Mouse (Mus musculus) layer of hippocampus, adult 9-11 months (tissue): ENCODE results near the gene Pde4c.

ENCODE experiments used
- DNase-seq: peaks from one replicate; pipeline ENCODE4 v3.0.0; 2022

The Pde4c gene

DNA sequence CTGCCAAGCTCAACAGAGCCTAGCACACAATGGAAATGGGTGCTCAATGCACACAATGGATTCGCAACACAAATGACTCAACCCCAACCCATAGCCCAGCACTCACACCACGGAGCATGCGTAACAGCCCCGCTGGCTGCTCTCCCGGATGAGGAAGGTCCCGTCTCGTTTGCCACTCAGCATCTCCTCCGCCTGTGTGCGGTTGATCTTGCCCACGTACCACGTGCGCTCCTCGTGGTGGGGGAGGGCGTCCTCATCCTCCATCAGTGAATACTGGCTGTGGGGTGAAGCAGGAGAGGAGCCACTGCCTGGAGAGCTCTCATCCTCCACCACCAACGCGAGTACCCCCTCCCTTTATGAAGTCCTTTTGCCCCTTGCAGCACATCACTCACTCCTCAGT is 45.4 kb downstream of the Pde4c start:
- peak; percentile 81 for DNase-seq

DNA sequence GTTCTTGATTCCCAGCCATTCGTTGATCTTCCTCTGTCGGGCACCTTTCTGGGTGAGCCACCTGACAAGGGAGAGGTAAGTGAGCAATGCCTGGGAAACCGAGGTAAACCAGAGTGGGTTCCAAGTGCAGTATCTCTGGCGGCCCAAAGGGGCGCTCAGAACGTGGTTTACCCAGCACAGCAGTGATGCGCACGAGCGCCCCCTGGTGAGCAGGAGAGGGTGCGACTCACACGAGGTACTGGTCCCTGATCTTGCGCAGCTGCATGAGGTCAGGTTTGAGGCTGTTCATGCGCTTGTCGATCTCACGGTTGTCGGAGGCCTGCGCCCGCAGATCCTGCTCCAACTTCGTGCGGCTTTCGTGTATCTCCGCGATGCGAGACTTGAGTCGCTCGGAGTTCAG is 45.8 kb downstream of the Pde4c start:
- peak; percentile 92 for DNase-seq

DNA sequence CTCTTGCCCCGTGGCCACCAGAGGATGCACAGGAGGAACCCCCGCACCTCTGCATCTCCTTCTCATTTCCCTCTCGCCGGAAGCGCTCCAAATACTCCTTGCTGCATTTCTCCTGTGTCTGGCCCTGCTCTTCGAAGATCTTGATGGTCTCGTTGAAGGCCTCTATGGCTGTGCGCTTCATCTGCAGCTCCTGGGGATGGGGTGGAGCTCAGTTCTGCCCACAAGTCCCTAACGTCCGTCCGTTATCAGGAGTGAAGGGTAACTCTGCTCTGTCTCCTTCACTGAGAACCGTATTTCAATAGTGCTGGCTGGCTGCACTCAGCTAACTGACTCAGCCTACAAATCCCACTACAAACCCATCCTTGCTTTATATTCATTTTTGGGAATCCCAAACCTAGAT is 46.3 kb downstream of the Pde4c start:
- no peak for DNase-seq

DNA sequence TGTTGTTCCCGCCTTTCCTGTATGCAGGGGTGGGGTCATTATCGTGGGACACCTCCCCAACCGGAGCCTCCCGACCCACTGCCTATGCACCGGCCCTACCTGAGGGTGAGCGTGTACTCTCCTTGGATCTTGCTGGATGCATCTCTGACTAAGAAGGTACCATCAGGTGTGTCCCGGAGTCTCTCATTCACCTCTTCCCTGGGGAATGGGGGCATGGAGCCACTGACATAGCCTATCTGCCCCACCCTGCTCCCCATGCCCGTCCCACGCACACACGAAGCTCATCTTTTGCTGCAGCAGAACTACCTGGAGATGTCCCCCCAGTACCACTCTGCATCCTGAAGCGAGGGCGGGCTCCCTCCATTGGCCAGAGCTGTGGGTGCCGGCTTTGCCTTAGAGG is 47.2 kb downstream of the Pde4c start:
- no peak for DNase-seq

DNA sequence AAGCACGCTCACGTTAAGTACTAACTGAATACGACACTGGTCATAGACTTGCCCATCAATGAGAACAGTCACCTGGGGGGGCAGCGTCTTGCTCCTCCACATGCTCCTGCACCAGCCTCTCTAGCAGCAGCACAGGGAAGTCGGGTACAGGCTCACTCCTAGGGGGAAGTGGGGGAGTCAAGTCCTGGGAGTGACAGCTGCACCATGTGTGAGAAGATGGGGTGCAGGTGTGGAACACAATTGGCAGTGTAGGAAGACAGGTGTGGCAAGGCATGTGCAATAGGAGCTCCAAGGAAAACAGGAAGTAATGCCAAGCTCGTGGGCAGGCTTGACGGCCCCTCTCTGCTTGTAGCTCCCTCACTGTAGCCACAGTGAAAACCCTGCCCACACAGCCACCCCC is 47.7 kb downstream of the Pde4c start:
- no peak for DNase-seq

DNA sequence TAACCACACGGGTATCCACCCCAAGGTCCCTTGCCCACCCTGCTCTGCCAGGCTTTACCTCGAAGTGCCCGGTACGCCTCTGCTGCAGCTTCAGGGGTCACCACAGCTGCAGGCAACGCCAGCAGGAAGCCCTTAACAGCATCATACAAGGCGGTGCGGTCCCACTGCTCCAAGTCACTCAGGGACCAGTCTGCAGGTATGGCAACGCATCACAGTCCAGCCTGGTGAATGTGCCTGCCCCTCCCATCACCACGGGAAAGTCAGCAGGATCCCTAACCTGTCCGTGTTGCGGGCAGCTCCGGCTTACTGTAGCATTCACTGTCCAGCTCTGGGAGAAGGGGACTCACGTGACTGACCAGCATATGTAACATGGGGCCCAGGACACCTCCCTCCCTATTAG is 48.6 kb downstream of the Pde4c start:
- DNase-seq: no peak

DNA sequence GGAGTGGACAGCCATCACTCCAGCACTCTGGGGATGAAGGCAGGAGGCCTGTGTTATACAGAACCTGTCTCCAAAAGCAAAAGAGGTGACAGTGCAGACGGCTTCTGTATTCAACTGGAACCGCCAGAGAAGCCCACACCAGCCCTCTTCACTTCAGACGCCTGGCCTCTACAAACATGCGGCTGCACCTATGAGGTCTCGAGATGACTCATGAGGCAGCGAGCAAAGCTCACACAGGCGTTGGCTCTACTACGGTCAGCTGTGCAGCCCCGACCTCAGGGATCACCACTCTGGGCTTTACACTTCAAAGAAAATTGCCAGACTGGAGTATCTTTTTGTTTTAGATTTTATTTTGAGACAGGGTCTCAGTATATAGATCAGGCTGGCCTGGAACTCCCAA is 49.4 kb downstream of the Pde4c start:
- DNase-seq: no peak

DNA sequence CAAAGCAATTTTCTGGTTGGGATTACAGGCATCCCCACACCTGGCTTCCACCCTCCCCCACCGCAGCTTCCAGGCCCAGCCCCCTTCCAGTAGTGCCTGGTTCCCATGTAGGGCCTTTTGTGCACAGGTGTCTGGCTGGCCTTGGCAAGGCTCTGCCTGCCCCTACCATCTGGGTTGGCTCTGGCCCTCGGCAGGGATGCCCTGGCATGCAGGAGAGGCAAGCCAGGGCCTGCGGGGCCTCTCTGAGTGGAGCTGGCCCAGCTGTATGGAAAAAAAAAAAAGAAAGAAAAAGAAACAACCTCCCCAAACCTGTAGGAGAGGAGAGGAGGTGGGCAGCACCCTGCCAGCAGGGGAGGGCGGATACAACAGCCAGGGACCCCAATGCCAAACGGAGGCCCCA is 49.9 kb downstream of the Pde4c start:
- DNase-seq: no peak

DNA sequence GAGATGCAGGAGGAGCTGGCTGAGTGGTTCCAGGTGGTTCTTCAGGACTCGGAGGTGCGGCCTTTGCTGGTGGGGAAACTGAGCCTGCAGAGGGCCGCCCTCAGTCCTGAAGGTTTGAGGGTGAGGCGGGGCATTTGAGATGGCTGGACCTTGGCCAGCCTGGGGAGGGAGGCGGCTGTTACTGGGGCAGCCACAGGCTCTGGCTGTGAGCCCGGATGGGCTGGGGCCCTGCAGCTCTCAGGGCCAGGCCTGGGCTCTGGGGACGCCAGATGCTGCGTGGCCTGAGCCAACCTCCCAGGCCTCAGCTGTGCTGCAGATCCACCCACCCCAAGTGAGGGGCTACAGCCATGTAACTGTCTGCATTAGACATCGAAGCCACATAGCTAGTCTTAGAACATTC is 50.3 kb downstream of the Pde4c start:
- DNase-seq: peak; percentile 86

DNA sequence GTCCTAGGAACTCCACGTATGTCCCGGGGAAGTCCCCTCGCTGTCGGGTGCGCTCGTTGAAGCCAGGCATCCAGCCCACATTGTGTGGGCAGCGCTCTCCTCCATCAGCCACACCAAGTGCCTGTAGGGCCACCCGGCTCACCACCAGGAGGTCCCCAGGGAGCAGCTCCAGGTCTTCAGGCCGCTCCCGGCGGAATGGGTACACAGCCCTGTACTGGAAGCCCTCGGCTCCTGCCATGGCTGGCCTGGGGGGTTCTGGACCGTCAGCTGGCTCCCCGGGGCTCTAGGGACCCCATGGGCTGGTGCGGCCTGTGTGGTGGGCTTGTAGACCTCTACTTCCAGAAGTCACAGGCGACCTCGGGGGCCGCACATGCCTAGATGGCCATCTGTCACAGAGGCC is 51.2 kb downstream of the Pde4c start:
- no peak for DNase-seq

DNA sequence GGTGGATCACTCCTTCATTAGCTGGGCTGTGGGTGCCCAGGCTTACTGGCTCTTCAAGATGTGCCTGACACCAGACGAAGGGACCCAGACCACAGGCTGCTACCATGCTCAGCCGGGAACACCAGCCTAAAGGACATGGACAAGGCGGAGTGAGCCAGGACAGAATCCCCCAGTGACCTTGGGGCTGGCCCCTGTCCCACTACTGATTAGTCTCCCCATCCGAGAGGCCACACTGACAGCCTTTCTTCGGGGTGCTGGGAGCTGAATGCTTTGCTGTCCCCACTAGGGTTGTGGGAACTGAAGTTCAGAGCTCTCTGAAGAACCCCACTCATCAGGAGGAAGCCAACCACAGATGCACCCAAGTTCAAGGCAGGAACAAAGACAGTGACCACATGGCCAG is 51.7 kb downstream of the Pde4c start:
- DNase-seq: no peak

DNA sequence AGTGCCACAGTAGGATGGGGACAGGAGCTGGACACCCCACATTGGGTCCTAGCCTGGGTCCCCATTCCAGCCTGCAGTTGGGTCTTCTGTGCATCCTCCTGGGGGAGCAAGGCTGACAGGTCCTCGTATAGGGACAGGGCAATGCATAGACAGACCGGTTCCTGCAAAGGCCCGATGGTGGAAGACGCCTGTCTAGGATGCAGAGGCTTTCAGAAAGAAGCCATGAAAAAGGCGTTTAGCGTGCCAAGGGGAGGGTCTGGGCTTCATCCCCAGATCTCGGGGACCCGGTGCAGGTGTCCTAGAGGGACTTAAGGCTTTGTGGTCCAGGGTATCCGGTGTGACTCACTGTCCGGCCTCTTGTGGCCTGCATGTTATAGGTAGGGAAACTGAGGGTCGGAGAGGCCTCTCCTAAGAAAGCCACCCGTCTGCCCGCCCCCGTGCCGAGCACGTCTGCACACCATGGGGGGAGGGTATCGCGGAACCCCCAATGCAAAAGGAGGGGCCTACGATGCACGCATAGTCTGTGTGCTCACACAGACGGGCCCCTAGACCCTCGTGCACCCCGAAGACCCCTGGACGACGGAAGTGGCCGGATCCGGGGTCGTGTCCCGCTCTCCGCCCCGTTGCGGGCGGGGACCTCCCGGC is 52.5 kb downstream of the Pde4c start:
- no peak for DNase-seq

DNA sequence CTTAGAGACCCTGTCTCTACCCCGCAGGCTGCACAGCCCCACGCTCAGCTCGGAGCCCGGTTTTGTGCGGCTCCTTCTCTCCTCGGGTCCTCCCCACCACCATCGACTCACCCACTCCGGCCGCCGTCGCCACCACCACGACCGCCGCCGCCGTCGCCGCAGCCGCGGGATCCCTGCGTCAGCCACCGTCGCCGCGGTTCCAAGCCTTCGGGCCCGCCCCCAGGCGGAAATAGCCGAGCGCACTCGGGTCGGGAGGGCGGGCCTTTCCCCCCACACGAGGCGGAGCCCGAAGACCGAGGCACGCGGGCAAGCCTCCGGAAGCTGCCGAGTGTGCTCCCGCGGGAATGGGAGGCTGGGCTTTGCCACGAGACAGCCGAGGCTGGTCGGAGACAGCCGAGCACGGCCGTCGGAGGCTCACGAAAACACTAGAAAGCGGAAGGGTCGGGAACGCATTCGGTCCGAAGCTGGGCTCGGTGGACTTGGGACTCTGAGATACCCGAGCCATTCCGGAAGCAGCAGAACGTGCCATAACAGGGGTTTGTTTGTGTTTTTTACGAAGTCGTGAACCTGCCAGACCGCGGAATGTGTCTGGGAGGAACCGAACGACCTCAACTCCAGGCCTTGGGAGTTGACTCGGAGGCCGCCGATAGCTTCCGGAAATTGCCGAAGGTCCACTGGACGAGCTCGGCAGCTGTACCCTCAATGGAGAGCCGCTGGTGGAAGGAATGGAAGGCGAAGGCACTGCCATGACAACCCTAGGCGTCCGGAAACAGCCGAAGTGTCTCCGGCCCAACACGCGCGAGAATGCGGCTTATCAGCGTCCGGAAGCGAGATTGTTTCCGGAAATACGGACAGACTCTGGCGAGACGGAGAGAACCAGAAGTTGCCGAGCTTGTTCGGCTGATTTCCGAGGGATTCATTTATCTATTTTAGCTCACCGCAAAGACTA is 53.2 kb downstream of the Pde4c start, which contains the start of gene Pik3r2:
TSS of gene Pik3r2 (minus strand) at position 218 of the 949 bp plus-strand sequence.
- DNase-seq: peak; percentile 97

DNA sequence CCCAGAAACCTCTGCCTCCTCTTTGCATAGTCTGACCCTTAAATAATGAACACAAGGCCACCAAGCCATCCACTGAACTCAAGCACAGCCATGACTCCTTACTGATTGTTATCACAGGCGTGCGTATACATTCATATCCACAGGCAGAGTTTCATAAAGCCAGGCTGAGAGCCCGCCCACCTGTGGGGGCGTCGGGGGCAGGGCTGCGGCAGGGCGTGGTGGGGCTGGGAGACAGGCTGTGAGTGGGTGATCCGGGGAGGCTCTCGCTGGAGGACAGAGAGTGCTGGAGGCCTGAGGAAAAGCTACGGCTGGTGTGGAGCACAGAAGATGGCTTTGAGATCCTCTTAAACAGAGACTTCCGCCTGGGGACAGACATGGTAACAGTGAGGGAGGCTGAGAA is 56.6 kb downstream of the Pde4c start:
- DNase-seq: no peak

DNA sequence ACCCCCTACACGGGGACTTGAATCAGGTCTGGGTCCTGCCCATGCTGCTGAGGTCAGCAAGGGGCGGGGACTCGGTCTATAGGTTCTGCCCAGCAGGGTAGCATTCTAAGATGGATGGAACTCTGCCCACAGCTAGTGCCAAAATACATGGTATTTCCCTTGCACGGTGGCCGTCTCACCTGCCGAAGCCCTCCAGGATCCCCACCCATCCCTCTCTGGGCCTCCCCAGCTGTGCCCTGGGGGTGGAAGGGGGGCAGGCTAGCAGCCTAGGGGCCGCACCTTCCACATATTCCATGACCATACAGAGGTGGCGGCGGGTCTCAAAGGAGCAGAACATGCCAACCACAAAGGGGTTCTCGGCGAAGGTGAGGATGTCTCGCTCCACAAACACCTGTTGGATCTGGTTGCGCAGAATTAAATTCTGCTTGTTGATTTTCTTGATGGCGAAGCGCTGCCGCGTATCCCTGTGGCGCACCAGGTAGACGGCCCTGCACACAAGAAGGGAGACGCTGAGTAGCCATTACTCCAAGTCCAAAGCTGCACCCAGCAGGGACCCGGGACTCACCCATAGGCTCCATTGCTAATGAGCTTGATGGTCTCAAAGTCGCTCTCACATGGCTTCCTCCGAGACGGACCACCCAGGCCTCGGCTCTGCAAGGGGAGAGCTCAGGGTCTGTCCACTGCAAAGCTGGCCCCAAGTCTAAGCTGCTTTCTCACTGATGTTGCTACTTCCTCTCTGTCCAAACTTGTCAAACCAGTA is 63.0 kb downstream of the Pde4c start:
- DNase-seq: no peak

DNA sequence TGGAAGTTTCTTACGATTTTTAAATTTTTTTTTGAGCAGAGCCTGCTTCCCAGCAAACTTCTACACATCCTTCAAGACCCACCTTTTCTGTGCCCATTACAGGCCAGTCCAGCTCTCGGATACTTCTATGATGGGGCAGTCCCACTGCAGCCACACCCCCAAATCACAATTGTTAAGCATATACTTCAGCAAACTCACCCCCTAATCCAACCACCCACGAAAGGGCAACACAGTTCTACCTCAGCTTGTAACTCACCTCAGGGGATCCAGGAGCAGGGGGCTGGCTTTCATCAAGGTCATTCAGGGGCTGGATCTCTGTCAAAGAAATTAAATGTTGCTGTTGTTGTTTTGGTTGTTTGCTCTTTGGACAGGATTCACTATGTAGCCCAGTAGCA is 63.5 kb downstream of the Pde4c start:
- no peak for DNase-seq

DNA sequence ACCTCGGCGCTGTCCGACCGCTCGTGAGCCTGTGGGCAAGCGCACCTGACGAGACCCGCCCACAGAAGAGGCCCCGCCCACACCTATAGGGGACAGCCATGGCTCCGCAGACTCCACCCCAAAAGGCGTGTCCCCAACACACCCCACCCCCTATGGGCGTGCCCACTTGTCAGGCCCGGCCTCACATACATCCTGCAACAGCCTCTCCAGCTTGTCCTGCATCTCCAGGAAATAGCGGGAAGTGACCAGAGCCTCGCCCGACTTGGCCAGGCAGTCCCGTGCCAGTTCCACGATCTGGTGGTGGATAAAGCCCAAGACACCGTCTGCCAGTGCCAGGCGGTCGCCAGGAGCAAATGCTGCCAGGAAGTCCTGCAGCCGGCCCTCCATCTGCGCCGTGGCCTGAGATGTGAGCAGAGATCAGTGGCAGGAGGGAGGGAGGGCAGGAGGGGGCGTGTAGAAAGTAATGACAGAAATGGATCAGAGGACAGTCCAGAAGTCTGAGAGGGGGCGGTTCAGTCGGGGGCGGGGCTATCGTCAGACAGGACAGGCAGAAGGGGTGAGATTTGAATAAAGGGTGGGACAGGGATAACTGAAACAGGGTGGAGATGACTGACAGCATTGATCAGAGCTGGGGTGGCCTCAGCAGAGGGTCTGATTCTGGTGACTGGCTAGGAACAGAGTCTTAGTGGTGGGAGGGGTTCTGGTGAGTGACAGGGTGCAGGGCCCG is 64.6 kb downstream of the Pde4c start:
- DNase-seq: no peak

DNA sequence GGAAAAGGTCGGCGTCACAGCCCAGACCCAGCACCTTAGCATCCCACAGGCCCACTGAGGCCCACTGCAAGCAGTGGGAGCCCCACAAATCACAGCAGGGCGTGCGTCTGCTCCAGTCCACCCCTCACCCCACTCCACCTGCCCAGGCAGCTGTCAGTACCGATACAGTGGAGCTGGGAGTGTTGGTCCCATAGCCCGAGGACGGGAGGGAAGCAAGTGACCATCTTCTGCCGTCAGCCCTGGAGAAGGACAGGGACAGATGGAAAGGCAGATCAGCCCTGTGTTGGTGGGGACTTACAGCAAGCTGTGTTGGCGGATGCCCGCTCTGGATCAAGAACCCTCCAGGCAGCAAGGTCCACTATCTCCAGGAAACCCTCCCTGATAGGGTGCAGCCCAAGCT is 65.5 kb downstream of the Pde4c start:
- DNase-seq: no peak

DNA sequence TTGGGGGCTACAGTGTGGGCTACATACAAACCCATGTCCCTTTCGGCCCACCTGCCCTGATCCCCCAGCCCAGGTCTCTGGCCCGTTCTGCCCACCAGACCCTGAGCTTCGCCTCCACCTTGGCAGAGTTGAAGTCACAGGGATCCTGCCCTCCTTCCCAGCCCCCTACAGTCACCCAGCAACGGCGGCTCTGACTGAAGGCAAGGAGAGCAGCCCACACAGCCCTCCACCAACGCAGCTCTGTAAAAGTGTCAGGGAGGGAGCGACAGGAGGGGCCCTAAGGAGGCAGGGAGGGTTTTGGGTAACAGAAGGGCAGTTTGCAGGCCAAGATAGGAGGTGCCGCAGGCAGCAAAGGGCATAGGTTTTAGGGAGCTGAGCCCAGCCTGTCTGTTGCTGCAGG is 67.3 kb downstream of the Pde4c start:
- no peak for DNase-seq

DNA sequence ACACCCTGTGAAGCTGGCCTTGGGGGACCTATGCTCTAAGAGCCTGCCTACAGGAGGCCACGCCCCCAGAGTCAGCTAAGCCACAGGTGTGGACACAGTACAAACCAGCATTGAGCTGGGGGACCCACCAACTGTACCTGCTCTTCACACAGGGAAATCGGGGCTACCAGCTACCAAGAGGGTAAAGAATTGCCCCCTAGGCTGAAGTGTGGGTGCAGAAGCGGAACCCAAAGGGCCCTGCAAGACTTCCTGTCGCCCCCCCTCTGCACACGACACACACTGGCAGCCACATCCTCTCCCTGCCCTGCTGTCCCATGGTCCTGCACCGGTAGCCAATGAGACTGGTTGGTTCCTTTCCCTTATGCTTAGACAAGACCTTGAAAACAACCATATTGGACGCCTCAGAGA is 67.8 kb downstream of the Pde4c start:
- peak; percentile 80 for DNase-seq

DNA sequence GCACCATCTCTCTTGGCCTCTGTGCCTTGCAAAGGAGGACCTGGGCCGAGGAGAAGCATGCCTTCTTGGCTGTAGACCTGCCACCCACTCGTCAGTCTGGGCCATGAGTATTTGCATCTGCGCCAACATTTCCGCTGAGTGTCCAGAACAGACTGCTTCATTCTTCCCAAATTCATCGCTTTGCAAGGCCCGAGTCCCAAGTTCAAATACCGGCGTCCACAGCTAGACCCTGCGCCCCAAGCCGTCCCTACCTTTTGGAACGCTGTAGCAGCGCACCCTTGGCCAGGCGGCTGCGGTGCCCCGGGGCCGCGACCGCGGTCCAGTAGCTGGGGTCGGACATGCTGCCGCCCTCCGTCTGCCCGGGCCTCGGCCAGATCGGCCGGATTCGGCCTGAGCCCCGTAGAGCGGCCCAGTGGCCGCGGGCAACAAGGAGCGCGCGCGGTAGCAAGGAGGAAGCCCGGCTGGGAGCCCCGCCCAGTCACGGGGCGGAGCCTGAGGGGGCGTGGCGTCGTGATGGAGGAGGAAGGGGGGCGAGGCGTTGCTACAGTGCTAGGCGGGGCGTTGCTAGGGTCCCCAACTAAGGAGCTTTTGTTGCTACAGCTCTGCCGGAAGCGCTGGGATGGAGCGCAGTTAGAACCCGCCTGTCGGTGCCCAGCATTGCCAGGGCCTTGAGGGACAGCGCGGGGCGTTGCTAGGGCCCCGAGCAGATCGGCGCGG is 68.6 kb downstream of the Pde4c start:
- peak; percentile 98 for DNase-seq

DNA sequence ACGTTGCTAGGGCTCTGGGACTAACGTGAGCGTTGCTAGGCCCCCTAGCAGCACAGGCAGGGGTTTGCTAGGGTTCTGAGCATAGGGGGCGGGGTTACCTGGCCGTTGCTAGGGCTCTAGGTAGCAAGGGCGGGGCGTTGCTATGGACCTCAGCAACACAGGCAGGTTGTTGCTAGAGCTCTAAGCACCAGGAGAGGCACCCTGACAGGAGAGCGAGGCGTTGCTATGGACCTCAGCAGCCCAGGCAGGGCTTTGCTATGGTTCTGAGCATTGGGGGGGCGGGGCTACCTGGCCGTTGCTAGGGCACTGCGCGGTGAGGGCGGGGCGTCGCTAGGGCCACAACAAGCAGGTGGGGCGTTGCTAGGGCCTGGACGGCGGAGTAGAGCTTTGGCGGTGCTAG is 69.2 kb downstream of the Pde4c start:
- no peak for DNase-seq
